Mouse (Mus musculus): ENCODE results near the gene Syt13. TPM values are rescaled to one million over a fixed set of nuclear protein-coding genes. Genes with fewer than 3 reads are reported as not detected.
A peak's percentile ranks its signal among the peaks of the same experiment; 100 is the strongest.

The Syt13 gene
- polyA plus RNA-seq, 1 experiment from 2014 or later, result 15.4 TPM

- H3K4me3 ChIP-seq (ENCODE audit: low read depth, low read length), result no peak overlapping the region
- DNase-seq (ENCODE audit: low spot score), result peak; percentile 66
- H3K4me2 ChIP-seq (replicated peaks; ENCODE audit: low read depth, low read length), result no peak overlapping the region
- H3K27ac ChIP-seq (ENCODE audit: low read depth, low read length), result peak overlapping the region; percentile 25; the same call in 1 of the 2 replicates
- H3K27me3 ChIP-seq (ENCODE audit: control insufficient read depth, insufficient read depth, low read length), result no peaks in the 10 kb centered on the region
- H3K4me1 ChIP-seq (replicated peaks; ENCODE audit: control insufficient read depth, insufficient read depth, low read length), result peaks cover 4% of the 10 kb centered on the region
- no peaks in the 10 kb centered on the region for H3K36me3 ChIP-seq (ENCODE audit: control insufficient read depth, insufficient read depth, low read length)
- ATAC-seq (ENCODE audit: low FRiP score), result peak; percentile 61; the same call in 1 of the 2 replicates
- no peaks in the 10 kb centered on the region for H3K9me3 ChIP-seq (ENCODE audit: control insufficient read depth, low read length)
- WGBS, result 5% methylated on average over 12 of the region's 12 CpGs
- no peak overlapping the region for H3K9ac ChIP-seq (ENCODE audit: low read depth, low read length)
Measured at GRCm38 (mm10) chr2:92947981-92948698, 33.2 kb downstream of the Syt13 start.

GRCm38 (mm10) chr2:92948699-92949300 is 33.9 kb downstream of the Syt13 start:
- H3K36me3 ChIP-seq (ENCODE audit: control insufficient read depth, insufficient read depth, low read length), result no peaks in the 10 kb centered on the region
- 37% methylated on average over 7 of the region's 7 CpGs for WGBS
- no peak overlapping the region for H3K4me3 ChIP-seq (ENCODE audit: low read depth, low read length)
- H3K9me3 ChIP-seq (ENCODE audit: control insufficient read depth, low read length), result no peaks in the 10 kb centered on the region
- H3K4me2 ChIP-seq (replicated peaks; ENCODE audit: low read depth, low read length), result no peak overlapping the region
- peak overlapping the region; percentile 64; the same call in 1 of the 2 replicates for H3K27ac ChIP-seq (ENCODE audit: low read depth, low read length)
- no peaks in the 10 kb centered on the region for H3K27me3 ChIP-seq (ENCODE audit: control insufficient read depth, insufficient read depth, low read length)
- DNase-seq (ENCODE audit: low spot score), result peak; percentile 37
- peak; percentile 31; the same call in 1 of the 2 replicates for ATAC-seq (ENCODE audit: low FRiP score)
- H3K4me1 ChIP-seq (replicated peaks; ENCODE audit: control insufficient read depth, insufficient read depth, low read length), result peaks cover 4% of the 10 kb centered on the region
- no peak overlapping the region for H3K9ac ChIP-seq (ENCODE audit: low read depth, low read length)

GRCm38 (mm10) chr2:92949518-92949917 is 34.6 kb downstream of the Syt13 start:
- H3K4me2 ChIP-seq (replicated peaks; ENCODE audit: low read depth, low read length), result no peak overlapping the region
- H3K27me3 ChIP-seq (ENCODE audit: control insufficient read depth, insufficient read depth, low read length), result no peaks in the 10 kb centered on the region
- ATAC-seq (ENCODE audit: low FRiP score), result peak; percentile 51; the same call in 1 of the 2 replicates
- peaks cover 4% of the 10 kb centered on the region for H3K4me1 ChIP-seq (replicated peaks; ENCODE audit: control insufficient read depth, insufficient read depth, low read length)
- 11% methylated on average over 1 of the region's 1 CpGs for WGBS
- H3K27ac ChIP-seq (ENCODE audit: low read depth, low read length), result 0 out of 2 replicates have a peak overlapping the region, but pooled peaks have one; percentile 64
- H3K9me3 ChIP-seq (ENCODE audit: control insufficient read depth, low read length), result no peaks in the 10 kb centered on the region
- no peaks in the 10 kb centered on the region for H3K36me3 ChIP-seq (ENCODE audit: control insufficient read depth, insufficient read depth, low read length)
- no peak overlapping the region for H3K4me3 ChIP-seq (ENCODE audit: low read depth, low read length)
- no peak overlapping the region for H3K9ac ChIP-seq (ENCODE audit: low read depth, low read length)
- DNase-seq (ENCODE audit: low spot score), result peak; percentile 28

GRCm38 (mm10) chr2:92953450-92953849 is 38.6 kb downstream of the Syt13 start:
- no peak for ATAC-seq (ENCODE audit: low FRiP score)
- H3K27ac ChIP-seq (ENCODE audit: low read depth, low read length), result no peak overlapping the region

GRCm38 (mm10) chr2:92954404-92955114 is 39.7 kb downstream of the Syt13 start:
- no peak overlapping the region for H3K27ac ChIP-seq (ENCODE audit: low read depth, low read length)
- H3K4me1 ChIP-seq (replicated peaks; ENCODE audit: control insufficient read depth, insufficient read depth, low read length), result no peaks in the 10 kb centered on the region
- H3K36me3 ChIP-seq (ENCODE audit: control insufficient read depth, insufficient read depth, low read length), result no peaks in the 10 kb centered on the region
- H3K9me3 ChIP-seq (ENCODE audit: control insufficient read depth, low read length), result no peaks in the 10 kb centered on the region
- H3K4me2 ChIP-seq (replicated peaks; ENCODE audit: low read depth, low read length), result no peak overlapping the region
- peak; percentile 80 for DNase-seq (ENCODE audit: low spot score)
- 41% methylated on average over 11 of the region's 11 CpGs for WGBS
- H3K27me3 ChIP-seq (ENCODE audit: control insufficient read depth, insufficient read depth, low read length), result no peaks in the 10 kb centered on the region
- H3K9ac ChIP-seq (ENCODE audit: low read depth, low read length), result no peak overlapping the region
- no peak overlapping the region for H3K4me3 ChIP-seq (ENCODE audit: low read depth, low read length)
- no peak for ATAC-seq (ENCODE audit: low FRiP score)

More at GRCm38 (mm10) chr2:92953450-92953849, 38.6 kb downstream of the Syt13 start:
- no peak overlapping the region for H3K4me3 ChIP-seq (ENCODE audit: low read depth, low read length)
- WGBS, result 90% methylated on average over 17 of the region's 17 CpGs
- H3K9ac ChIP-seq (ENCODE audit: low read depth, low read length), result no peak overlapping the region
- no peaks in the 10 kb centered on the region for H3K9me3 ChIP-seq (ENCODE audit: control insufficient read depth, low read length)
- H3K36me3 ChIP-seq (ENCODE audit: control insufficient read depth, insufficient read depth, low read length), result no peaks in the 10 kb centered on the region
- H3K27me3 ChIP-seq (ENCODE audit: control insufficient read depth, insufficient read depth, low read length), result no peaks in the 10 kb centered on the region
- H3K4me2 ChIP-seq (replicated peaks; ENCODE audit: low read depth, low read length), result no peak overlapping the region
- DNase-seq (ENCODE audit: low spot score), result no peak
- H3K4me1 ChIP-seq (replicated peaks; ENCODE audit: control insufficient read depth, insufficient read depth, low read length), result peaks cover 4% of the 10 kb centered on the region

- H3K4me1 ChIP-seq (replicated peaks; ENCODE audit: control insufficient read depth, insufficient read depth, low read length), result no peaks in the 10 kb centered on the region
- H3K36me3 ChIP-seq (ENCODE audit: control insufficient read depth, insufficient read depth, low read length), result no peaks in the 10 kb centered on the region
- H3K27ac ChIP-seq (ENCODE audit: low read depth, low read length), result no peak overlapping the region
- H3K4me3 ChIP-seq (ENCODE audit: low read depth, low read length), result no peak overlapping the region
- 82% methylated on average over 2 of the region's 2 CpGs for WGBS
- H3K4me2 ChIP-seq (replicated peaks; ENCODE audit: low read depth, low read length), result no peak overlapping the region
- no peak for ATAC-seq (ENCODE audit: low FRiP score)
- H3K9ac ChIP-seq (ENCODE audit: low read depth, low read length), result no peak overlapping the region
- no peaks in the 10 kb centered on the region for H3K27me3 ChIP-seq (ENCODE audit: control insufficient read depth, insufficient read depth, low read length)
- H3K9me3 ChIP-seq (ENCODE audit: control insufficient read depth, low read length), result no peaks in the 10 kb centered on the region
- DNase-seq (ENCODE audit: low spot score), result no peak
Measured at GRCm38 (mm10) chr2:92956943-92957342, 42.0 kb downstream of the Syt13 start.

- H3K36me3 ChIP-seq (ENCODE audit: control insufficient read depth, insufficient read depth, low read length), result no peaks in the 10 kb centered on the region
- no peak overlapping the region for H3K9ac ChIP-seq (ENCODE audit: low read depth, low read length)
- H3K4me1 ChIP-seq (replicated peaks; ENCODE audit: control insufficient read depth, insufficient read depth, low read length), result no peaks in the 10 kb centered on the region
- no peaks in the 10 kb centered on the region for H3K27me3 ChIP-seq (ENCODE audit: control insufficient read depth, insufficient read depth, low read length)
- no peak overlapping the region for H3K4me2 ChIP-seq (replicated peaks; ENCODE audit: low read depth, low read length)
- WGBS, result 87% methylated on average over 4 of the region's 4 CpGs
- DNase-seq (ENCODE audit: low spot score) (no peak), ATAC-seq (ENCODE audit: low FRiP score) (no peak)
- H3K9me3 ChIP-seq (ENCODE audit: control insufficient read depth, low read length), result no peaks in the 10 kb centered on the region
- H3K27ac ChIP-seq (ENCODE audit: low read depth, low read length), result no peak overlapping the region
- H3K4me3 ChIP-seq (ENCODE audit: low read depth, low read length), result no peak overlapping the region
Measured at GRCm38 (mm10) chr2:92958640-92959039, 43.7 kb downstream of the Syt13 start.

- 95% methylated on average over 1 of the region's 1 CpGs for WGBS
- ATAC-seq (ENCODE audit: low FRiP score) (no peak), DNase-seq (ENCODE audit: low spot score) (no peak)
- no peaks in the 10 kb centered on the region for H3K36me3 ChIP-seq (ENCODE audit: control insufficient read depth, insufficient read depth, low read length)
- H3K27me3 ChIP-seq (ENCODE audit: control insufficient read depth, insufficient read depth, low read length), result no peaks in the 10 kb centered on the region
- 0 out of 2 replicates have a peak, but pooled peaks cover 4% of the 10 kb centered on the region for H3K4me1 ChIP-seq (replicated peaks; ENCODE audit: control insufficient read depth, insufficient read depth, low read length)
- H3K9ac ChIP-seq (ENCODE audit: low read depth, low read length), result no peak overlapping the region
- H3K4me3 ChIP-seq (ENCODE audit: low read depth, low read length), result no peak overlapping the region
- H3K27ac ChIP-seq (ENCODE audit: low read depth, low read length), result no peak overlapping the region
- H3K4me2 ChIP-seq (replicated peaks; ENCODE audit: low read depth, low read length), result no peak overlapping the region
- no peaks in the 10 kb centered on the region for H3K9me3 ChIP-seq (ENCODE audit: control insufficient read depth, low read length)
Measured at GRCm38 (mm10) chr2:92964345-92964744, 49.4 kb downstream of the Syt13 start.

Data from hindbrain, embryonic 11.5 days (tissue).